Mouse (Mus musculus) heart, adult 8-10 months (tissue): ENCODE results near the gene Podxl2. TPM values are rescaled to one million over a fixed set of nuclear protein-coding genes. Genes with fewer than 3 reads are reported as not detected.

Source experiments
- DNase-seq: peaks from one replicate; pipeline ENCODE4 v3.0.0; 2022; ENCODE audit warnings: low spot score
- total RNA-seq, 4 experiments: library from RNA; stranded (reverse); gene quantifications; 2 replicates each; pipeline ENCODE4 v1.2.4; 2022

Podxl2 gene
- total RNA-seq, 4 experiments from 2014 or later: 13.7 to 14.8 (median 14.2) TPM

DNA sequence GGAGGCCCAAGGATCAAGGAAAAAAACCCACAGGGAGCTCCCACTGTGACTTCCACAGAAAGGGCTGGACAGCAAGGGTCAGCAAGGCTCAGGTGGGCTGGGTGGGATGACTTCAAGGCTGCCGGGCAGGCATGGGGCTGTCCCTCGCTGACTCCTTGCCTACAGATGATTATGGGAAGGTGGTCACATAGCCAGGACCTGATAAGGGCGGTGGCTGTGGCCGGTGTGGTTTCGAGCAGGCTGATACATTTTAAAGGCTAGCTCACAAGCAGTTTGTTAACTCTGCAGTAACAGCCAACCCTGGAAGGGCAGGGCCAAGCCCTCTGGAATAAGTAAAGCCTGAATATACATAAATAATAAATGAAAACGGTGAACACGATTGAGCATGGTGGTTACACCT lies 71.8 kb downstream of the Podxl2 start:
- DNase-seq: no peak

DNA sequence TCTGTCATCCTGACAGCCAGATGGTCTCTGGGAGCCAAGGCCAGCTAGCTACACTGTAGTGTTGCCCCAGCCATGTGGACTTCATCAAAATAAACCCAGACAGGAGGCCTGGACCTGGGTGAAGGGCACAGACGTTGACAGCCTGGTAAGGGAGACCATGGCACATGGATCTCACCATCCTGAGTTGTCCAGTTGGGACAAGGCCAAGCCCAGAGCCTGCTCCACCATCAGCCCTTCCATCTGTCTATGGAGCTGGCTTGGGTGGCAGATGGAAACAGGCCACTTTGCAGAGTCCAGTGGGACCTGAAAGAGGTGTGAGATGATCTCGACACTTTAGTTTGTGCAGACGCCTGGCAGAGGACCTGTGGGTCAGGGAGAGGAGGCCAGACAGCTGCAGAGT lies 74.1 kb downstream of the Podxl2 start:
- DNase-seq: no peak

DNA sequence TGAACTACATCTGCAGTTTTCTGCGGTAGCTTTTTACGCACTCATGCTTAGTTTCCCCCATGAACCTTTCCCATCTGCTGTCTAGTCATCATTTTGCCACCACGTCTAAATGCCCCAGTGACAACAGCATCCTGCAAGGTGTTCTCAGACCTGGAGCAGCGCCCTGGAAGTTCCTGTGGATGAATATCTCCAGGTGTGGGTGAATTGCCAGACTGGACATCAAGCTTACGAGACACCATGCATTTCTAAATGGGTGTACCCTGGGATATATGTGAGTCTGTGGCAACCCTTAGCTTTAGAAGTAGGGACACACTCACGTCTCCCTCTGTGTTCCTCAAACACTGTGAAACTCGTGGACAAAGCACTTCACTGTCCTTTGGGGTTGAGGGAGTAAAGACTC lies 74.7 kb downstream of the Podxl2 start:
- no peak for DNase-seq

DNA sequence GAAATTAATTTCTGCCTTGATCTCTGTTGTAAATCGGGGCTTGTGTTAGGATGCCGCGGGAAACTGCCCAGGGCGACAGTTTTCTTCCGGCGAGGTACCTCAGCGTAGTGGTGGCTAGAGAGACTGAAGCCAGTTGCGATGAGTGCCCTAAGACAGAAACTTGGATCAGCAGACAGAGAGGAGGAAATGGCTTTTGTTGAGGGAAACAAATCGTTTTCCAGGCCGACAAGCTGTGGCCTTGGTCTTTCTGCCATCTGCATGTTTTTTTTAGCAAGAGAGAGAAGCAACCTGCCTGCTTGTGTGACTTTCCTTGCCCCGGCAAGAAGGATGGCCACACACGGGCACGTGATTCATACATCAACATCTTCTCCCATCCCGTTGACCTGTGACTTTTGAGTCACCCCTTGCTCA lies 80.3 kb downstream of the Podxl2 start:
- DNase-seq: no peak

DNA sequence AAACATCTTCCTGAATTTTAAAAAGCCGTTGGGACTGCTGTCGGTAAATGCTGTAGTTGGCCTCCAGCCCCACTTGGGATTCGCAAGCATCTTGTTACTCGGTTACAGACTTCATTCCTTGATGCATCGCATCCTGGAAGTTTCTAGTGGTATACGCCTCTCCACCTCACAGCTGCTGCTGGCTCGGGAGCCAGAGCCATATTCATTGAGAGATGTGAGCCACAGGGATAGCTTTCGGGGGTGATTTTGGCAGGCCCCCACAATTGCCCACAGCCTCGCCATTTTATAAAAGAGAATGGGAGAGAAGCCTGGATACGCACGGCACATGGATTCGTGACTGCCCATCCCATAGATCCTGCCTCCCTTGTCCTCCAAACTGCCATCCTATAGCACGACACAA lies 81.0 kb downstream of the Podxl2 start:
- DNase-seq: no peak

DNA sequence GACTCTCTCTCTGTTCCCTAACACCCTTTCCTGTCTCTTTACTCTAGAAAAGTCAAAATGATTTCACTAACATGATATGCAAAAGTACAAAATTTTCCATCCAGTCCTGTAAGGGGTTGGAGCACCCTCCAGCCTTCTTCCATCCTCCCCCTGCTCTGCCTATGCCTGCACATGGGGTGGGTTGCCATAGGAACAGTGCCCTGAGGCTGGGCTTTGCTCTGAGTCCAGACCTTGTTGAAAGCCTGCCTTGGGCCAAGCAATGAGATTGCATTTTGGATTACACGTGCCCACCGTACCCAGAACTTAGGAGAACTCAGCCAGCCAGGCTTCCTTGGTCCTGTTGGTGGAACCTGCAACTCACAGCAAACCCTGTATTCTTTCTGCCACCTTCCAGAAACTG lies 81.6 kb downstream of the Podxl2 start:
- DNase-seq: no peak

Other genes with a start within 250 kb of the Podxl2 start
- gene Kbtbd12, start 237.1 kb downstream of the Podxl2 start, total RNA-seq: 10 to 100 TPM; 39.1 to 45.4 (median 43.4) TPM
- 100 to 1,000 TPM in 2 of 4 experiments, 10 to 100 TPM in 2; 74.8 to 134 (median 102) TPM for gene Mgll, start 150.6 kb downstream of the Podxl2 start, total RNA-seq
- gene Abtb1, start 33.1 kb downstream of the Podxl2 start, total RNA-seq: 10 to 100 TPM; 18.8 to 27.6 (median 23.8) TPM
- gene Mcm2, start 23.7 kb upstream of the Podxl2 start, total RNA-seq: 1 to 10 TPM; 4.7 to 6.7 (median 5.6) TPM
- gene Tpra1, start 27.2 kb upstream of the Podxl2 start, total RNA-seq: 10 to 100 TPM; 29.0 to 36.3 (median 32.2) TPM